28 mouse cellular contexts compared by ENCODE assay signal in the genomic region with DNA sequence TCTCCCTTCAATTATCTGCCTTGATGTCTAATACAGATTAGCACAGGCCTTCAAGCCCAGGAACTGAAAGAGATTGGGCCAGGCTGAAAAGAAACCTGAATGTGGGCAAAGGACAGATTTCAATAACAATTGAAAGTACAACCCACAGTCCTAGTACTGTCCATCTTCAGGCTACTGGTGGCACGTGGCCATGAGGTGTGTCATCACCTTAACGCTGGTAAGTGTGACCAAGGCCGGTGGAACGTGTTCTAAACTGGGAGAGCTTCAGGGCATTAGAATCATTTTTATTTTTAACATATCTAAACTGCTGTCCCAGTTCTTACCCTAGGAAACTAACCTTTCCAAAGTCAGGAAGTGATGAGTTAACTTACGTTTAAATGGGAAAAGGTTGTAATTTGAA.
"Had no signal": no experiment of that assay in that cellular context is flagged by ENCODE, and none has a peak within 500 bp of the region (broad histone marks: within the 10 kb centered on the region; RNA-seq: fewer than 3 reads in every experiment).

No protein-coding gene starts in this region.

- DNase-seq: cerebellum, adult 2 months; cerebellum, adult 8-10 months; cerebellum, adult 9-10 months; cerebellum, adult 9-11 months; cerebellum, postnatal 10 days; cerebellum, postnatal 14 days; cerebellum, postnatal 25 days; cerebellum, postnatal 36 days; embryo, embryonic 11 days; forebrain, postnatal 0 days; gastrocnemius, adult 2 months; gastrocnemius, postnatal 10 days; gastrocnemius, postnatal 14 days; gastrocnemius, postnatal 25 days; gastrocnemius, postnatal 36 days; heart, adult 18-20 months; heart, adult 2 months had no signal

- H3K27ac ChIP-seq: embryonic facial prominence, embryonic 10.5 days; embryonic facial prominence, embryonic 12.5 days; embryonic facial prominence, embryonic 13.5 days; embryonic facial prominence, embryonic 15.5 days; forebrain, embryonic 10.5 days; forebrain, embryonic 12.5 days; forebrain, embryonic 13.5 days; forebrain, embryonic 15.5 days; heart, adult 2 months had no signal

- H3K9ac ChIP-seq: embryonic facial prominence, embryonic 12.5 days; embryonic facial prominence, embryonic 13.5 days; embryonic facial prominence, embryonic 15.5 days; forebrain, embryonic 12.5 days; forebrain, embryonic 13.5 days; forebrain, embryonic 15.5 days; forebrain, postnatal 0 days had no signal

- H3K4me3 ChIP-seq: embryonic facial prominence, embryonic 10.5 days; embryonic facial prominence, embryonic 12.5 days; embryonic facial prominence, embryonic 13.5 days; embryonic facial prominence, embryonic 15.5 days; erythroblast, embryonic 14.5 days; forebrain, embryonic 10.5 days; forebrain, embryonic 12.5 days; forebrain, embryonic 13.5 days; forebrain, embryonic 15.5 days; gastrocnemius, adult 2 months; heart, adult 2 months had no signal

- H3K4me2 ChIP-seq: embryonic facial prominence, embryonic 12.5 days; embryonic facial prominence, embryonic 13.5 days; embryonic facial prominence, embryonic 15.5 days; forebrain, embryonic 12.5 days; forebrain, embryonic 13.5 days; forebrain, embryonic 15.5 days had no signal

- H3K27me3 ChIP-seq: embryonic facial prominence, embryonic 12.5 days; embryonic facial prominence, embryonic 13.5 days; embryonic facial prominence, embryonic 15.5 days; forebrain, embryonic 12.5 days; forebrain, embryonic 13.5 days; forebrain, embryonic 15.5 days had no signal

- H3K4me1 ChIP-seq: embryonic facial prominence, embryonic 10.5 days; embryonic facial prominence, embryonic 12.5 days; embryonic facial prominence, embryonic 13.5 days; embryonic facial prominence, embryonic 15.5 days; forebrain, embryonic 10.5 days; forebrain, embryonic 12.5 days; forebrain, embryonic 13.5 days; forebrain, embryonic 15.5 days had no signal

- H3K9me3 ChIP-seq: embryonic facial prominence, embryonic 10.5 days; embryonic facial prominence, embryonic 12.5 days; embryonic facial prominence, embryonic 13.5 days; embryonic facial prominence, embryonic 15.5 days; forebrain, embryonic 10.5 days; forebrain, embryonic 12.5 days; forebrain, embryonic 13.5 days; forebrain, embryonic 15.5 days had no signal

- ATAC-seq: forebrain, embryonic 13.5 days; forebrain, embryonic 14.5 days; forebrain, embryonic 15.5 days; forebrain, embryonic 16.5 days; forebrain, postnatal 0 days had no signal
